Mouse (Mus musculus): ENCODE measurements around the gene Rundc3a. TPM values are rescaled to one million over a fixed set of nuclear protein-coding genes. Genes with fewer than 3 reads are reported as not detected.
"Not testable (repeated sequence)": the region's sequence is repeated elsewhere in the genome, so short reads cannot be mapped to it uniquely, and the experiment has no call there.

The Rundc3a gene
- polyA plus RNA-seq, 1 experiment from 2014 or later = 1.3 TPM

- H3K4me1 ChIP-seq (ENCODE audit: control insufficient read depth, insufficient read depth, low read length) = no peaks in the 10 kb centered on the region
- H3K27ac ChIP-seq (ENCODE audit: low read depth, low read length) = peak overlapping the region; percentile 84
- no peak overlapping the region for H3K4me2 ChIP-seq
Measured at GRCm38 (mm10) chr11:102363623-102364022, 29.6 kb upstream of the Rundc3a start.

GRCm38 (mm10) chr11:102364570-102365371 is 28.4 kb upstream of the Rundc3a start:
- Histone ChIP-seq H3K4me1 (ENCODE audit: control insufficient read depth, insufficient read depth, low read length) (no peaks in the 10 kb centered on the region), H3K36me3 (ENCODE audit: control insufficient read depth, insufficient read depth, low read length) (no peaks in the 10 kb centered on the region), H3K27me3 (ENCODE audit: control insufficient read depth, insufficient read depth, low read length) (peaks cover 12% of the 10 kb centered on the region), H3K4me2 (no peak overlapping the region), H3K9me3 (replicated peaks; ENCODE audit: control insufficient read depth, low read length) (no peaks in the 10 kb centered on the region), H3K27ac (ENCODE audit: low read depth, low read length) (peak overlapping the region; percentile 84), H3K4me3 (ENCODE audit: low read depth, low read length) (peak overlapping the region; percentile 38), H3K9ac (ENCODE audit: low read depth, low read length) (peak overlapping the region; percentile 70)
- peak; percentile 87 for ATAC-seq (replicated peaks; ENCODE audit: insufficient number of reproducible peaks, low FRiP score, low TSS enrichment)
- WGBS (ENCODE audit: insufficient replicate concordance) = 58% methylated on average over 14 of the region's 14 CpGs

More at GRCm38 (mm10) chr11:102363623-102364022, 29.6 kb upstream of the Rundc3a start:
- Histone ChIP-seq H3K27me3 (ENCODE audit: control insufficient read depth, insufficient read depth, low read length) (peaks cover 19% of the 10 kb centered on the region), H3K36me3 (ENCODE audit: control insufficient read depth, insufficient read depth, low read length) (no peaks in the 10 kb centered on the region), H3K9me3 (replicated peaks; ENCODE audit: control insufficient read depth, low read length) (no peaks in the 10 kb centered on the region), H3K9ac (ENCODE audit: low read depth, low read length) (peak overlapping the region; percentile 70), H3K4me3 (ENCODE audit: low read depth, low read length) (peak overlapping the region; percentile 38)
- WGBS (ENCODE audit: insufficient replicate concordance) = 12% methylated on average over 2 of the region's 2 CpGs
- ATAC-seq (replicated peaks; ENCODE audit: insufficient number of reproducible peaks, low FRiP score, low TSS enrichment) = peak; percentile 80

DNA sequence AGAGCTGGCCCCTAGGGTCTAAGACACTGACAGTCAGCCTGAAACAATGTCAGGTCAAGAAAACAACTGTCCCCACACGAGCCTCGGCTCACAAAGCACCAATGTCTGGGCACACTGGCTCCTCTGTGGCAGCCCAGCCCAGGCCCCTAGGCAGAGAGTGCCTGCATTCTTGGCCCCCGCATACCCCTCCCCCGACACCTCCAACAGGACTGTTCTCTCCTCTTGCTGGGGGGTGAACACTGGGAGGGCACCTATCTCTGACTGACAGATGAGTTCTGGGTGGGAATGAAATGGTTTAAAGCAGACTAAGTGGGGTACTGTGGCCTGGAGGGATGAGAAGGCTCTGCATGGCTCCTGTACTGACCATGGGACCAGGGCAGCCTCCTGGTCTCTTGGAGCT is 27.5 kb upstream of the Rundc3a start:
- Histone ChIP-seq H3K4me2 (peak overlapping the region; percentile 9; the same call in 1 of the 2 replicates), H3K27ac (ENCODE audit: low read depth, low read length) (peak overlapping the region; percentile 55), H3K4me1 (ENCODE audit: control insufficient read depth, insufficient read depth, low read length) (no peaks in the 10 kb centered on the region), H3K9me3 (replicated peaks; ENCODE audit: control insufficient read depth, low read length) (no peaks in the 10 kb centered on the region), H3K4me3 (ENCODE audit: low read depth, low read length) (no peak overlapping the region), H3K27me3 (ENCODE audit: control insufficient read depth, insufficient read depth, low read length) (peaks cover 9% of the 10 kb centered on the region), H3K9ac (ENCODE audit: low read depth, low read length) (peak overlapping the region; percentile 18; the same call in 1 of the 2 replicates), H3K36me3 (ENCODE audit: control insufficient read depth, insufficient read depth, low read length) (no peaks in the 10 kb centered on the region)
- no peak for ATAC-seq (replicated peaks; ENCODE audit: insufficient number of reproducible peaks, low FRiP score, low TSS enrichment)
- 30% methylated on average over 4 of the region's 4 CpGs for WGBS (ENCODE audit: insufficient replicate concordance)

DNA sequence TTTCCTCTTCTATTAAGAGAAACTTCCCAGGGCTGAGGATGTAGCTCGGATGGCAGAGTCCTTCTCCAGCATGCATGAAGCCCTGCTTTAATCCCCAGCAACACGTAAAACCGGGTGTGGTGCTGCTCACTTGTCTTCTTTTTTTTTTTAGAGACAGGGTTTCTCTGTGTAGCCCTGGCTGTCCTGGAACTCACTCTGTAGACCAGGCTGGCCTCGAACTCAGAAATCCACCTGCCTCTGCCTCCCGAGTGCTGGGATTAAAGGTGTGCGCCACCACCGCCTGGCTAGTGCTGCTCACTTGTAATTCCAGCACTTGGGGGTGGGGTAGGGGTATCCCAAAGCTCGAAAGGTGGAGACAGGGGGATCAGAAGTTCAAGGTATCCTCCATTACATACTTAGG is 27.1 kb upstream of the Rundc3a start, which contains the start of gene Slc4a1:
Gene Slc4a1 (minus strand): TSS at position 101 of the 400 bp plus-strand sequence.
- Histone ChIP-seq H3K27ac (ENCODE audit: low read depth, low read length) (peak within 1 kb of the TSS; percentile 55), H3K4me2 (peak within 1 kb of the TSS; percentile 9; the same call in 1 of the 2 replicates), H3K9ac (ENCODE audit: low read depth, low read length) (peak within 1 kb of the TSS; percentile 18; the same call in 1 of the 2 replicates)
- not testable (repeated sequence) for ATAC-seq (replicated peaks; ENCODE audit: insufficient number of reproducible peaks, low FRiP score, low TSS enrichment); H3K4me3 ChIP-seq (ENCODE audit: low read depth, low read length); H3K27me3 ChIP-seq (ENCODE audit: control insufficient read depth, insufficient read depth, low read length); H3K4me1 ChIP-seq (ENCODE audit: control insufficient read depth, insufficient read depth, low read length); H3K9me3 ChIP-seq (replicated peaks; ENCODE audit: control insufficient read depth, low read length); H3K36me3 ChIP-seq (ENCODE audit: control insufficient read depth, insufficient read depth, low read length)
- WGBS (ENCODE audit: insufficient replicate concordance) = 73% methylated on average over 8 of the region's 8 CpGs

GRCm38 (mm10) chr11:102367504-102368280 is 25.5 kb upstream of the Rundc3a start:
- Histone ChIP-seq H3K9me3 (replicated peaks; ENCODE audit: control insufficient read depth, low read length) (no peaks in the 10 kb centered on the region), H3K27me3 (ENCODE audit: control insufficient read depth, insufficient read depth, low read length) (peaks cover 5% of the 10 kb centered on the region; the same call in 1 of the 2 replicates), H3K4me1 (ENCODE audit: control insufficient read depth, insufficient read depth, low read length) (no peaks in the 10 kb centered on the region), H3K4me3 (ENCODE audit: low read depth, low read length) (no peak overlapping the region), H3K4me2 (no peak overlapping the region), H3K27ac (ENCODE audit: low read depth, low read length) (no peak overlapping the region), H3K9ac (ENCODE audit: low read depth, low read length) (no peak overlapping the region), H3K36me3 (ENCODE audit: control insufficient read depth, insufficient read depth, low read length) (no peaks in the 10 kb centered on the region)
- ATAC-seq (replicated peaks; ENCODE audit: insufficient number of reproducible peaks, low FRiP score, low TSS enrichment) = no peak
- WGBS (ENCODE audit: insufficient replicate concordance) = 65% methylated on average over 9 of the region's 9 CpGs

DNA sequence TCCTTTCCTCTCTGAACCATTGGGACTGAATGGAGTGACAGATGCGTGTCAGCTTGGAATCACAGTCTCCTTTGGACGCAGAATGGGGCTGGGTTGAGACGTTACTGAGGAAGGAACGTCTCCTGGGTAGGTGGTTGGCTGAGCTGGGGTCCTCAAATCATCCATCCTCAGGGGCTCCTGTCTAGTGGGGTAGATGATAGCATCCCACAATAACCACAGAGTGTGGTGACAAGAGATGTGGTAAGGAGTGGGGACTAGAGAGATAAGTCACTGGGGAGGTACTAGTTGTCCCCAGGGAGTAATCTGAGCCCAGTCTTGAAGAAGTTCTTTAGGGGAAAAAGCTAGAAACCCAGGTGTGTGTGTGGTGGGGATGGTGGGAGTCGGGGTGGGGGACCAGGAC is 24.9 kb upstream of the Rundc3a start:
- Histone ChIP-seq H3K27ac (ENCODE audit: low read depth, low read length) (no peak overlapping the region), H3K4me2 (no peak overlapping the region), H3K36me3 (ENCODE audit: control insufficient read depth, insufficient read depth, low read length) (no peaks in the 10 kb centered on the region), H3K4me1 (ENCODE audit: control insufficient read depth, insufficient read depth, low read length) (no peaks in the 10 kb centered on the region), H3K27me3 (ENCODE audit: control insufficient read depth, insufficient read depth, low read length) (peaks cover 5% of the 10 kb centered on the region; the same call in 1 of the 2 replicates), H3K9ac (ENCODE audit: low read depth, low read length) (no peak overlapping the region), H3K9me3 (replicated peaks; ENCODE audit: control insufficient read depth, low read length) (no peaks in the 10 kb centered on the region), H3K4me3 (ENCODE audit: low read depth, low read length) (no peak overlapping the region; the same call in 1 of the 2 replicates)
- ATAC-seq (replicated peaks; ENCODE audit: insufficient number of reproducible peaks, low FRiP score, low TSS enrichment) = no peak
- WGBS (ENCODE audit: insufficient replicate concordance) = 67% methylated on average over 5 of the region's 5 CpGs

DNA sequence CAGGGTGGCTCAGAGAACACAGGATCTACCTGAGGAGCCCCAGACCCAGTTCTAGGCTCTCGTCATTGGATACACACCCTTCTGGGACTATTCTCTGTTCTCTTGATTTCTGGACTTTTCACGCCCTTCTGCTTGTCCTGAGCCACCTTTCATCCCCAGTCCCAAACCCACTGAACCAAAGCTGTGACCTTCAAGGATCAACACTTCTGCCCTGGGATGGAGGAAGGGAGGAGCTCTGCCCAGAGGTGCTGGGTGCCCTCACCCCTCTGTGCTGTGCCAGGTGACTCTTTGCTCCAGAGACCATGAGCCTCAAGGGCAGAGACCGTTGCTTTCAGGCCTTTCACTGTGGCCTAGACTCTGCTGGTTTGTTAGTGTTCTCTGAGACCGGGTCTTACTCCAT is 23.9 kb upstream of the Rundc3a start:
- H3K4me1 ChIP-seq (ENCODE audit: control insufficient read depth, insufficient read depth, low read length) = no peaks in the 10 kb centered on the region
- H3K4me2 ChIP-seq = no peak overlapping the region
- 73% methylated on average over 4 of the region's 4 CpGs for WGBS (ENCODE audit: insufficient replicate concordance)
- no peak overlapping the region for H3K27ac ChIP-seq (ENCODE audit: low read depth, low read length)
- H3K36me3 ChIP-seq (ENCODE audit: control insufficient read depth, insufficient read depth, low read length) = no peaks in the 10 kb centered on the region
- 0 out of 2 replicates have a peak overlapping the region, but pooled peaks have one; percentile 34 for H3K9ac ChIP-seq (ENCODE audit: low read depth, low read length)
- no peak overlapping the region for H3K4me3 ChIP-seq (ENCODE audit: low read depth, low read length)
- no peak for ATAC-seq (replicated peaks; ENCODE audit: insufficient number of reproducible peaks, low FRiP score, low TSS enrichment)
- no peaks in the 10 kb centered on the region for H3K9me3 ChIP-seq (replicated peaks; ENCODE audit: control insufficient read depth, low read length)
- peaks cover 5% of the 10 kb centered on the region; the same call in 1 of the 2 replicates for H3K27me3 ChIP-seq (ENCODE audit: control insufficient read depth, insufficient read depth, low read length)

DNA sequence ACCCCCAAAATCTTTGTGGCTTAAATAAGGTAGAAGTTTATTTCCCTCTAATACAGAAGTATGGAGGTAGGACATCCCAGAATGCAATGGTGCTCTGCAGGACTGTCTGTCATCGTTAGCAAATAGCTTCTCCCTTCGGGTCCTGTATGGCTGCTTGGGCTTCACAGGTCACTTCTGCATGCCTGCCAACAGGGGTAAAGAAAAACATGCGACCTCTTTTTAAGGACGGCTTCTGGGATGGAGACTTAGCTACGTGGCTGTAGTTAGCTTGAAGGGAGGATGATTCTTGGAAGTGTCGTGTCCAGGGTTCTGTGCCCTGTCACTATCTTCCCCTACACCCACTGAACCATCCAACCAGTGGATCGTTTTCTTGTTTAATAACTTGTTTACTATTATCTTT is 22.9 kb upstream of the Rundc3a start:
- 36% methylated on average over 7 of the region's 7 CpGs for WGBS (ENCODE audit: insufficient replicate concordance)
- Histone ChIP-seq H3K9me3 (replicated peaks; ENCODE audit: control insufficient read depth, low read length) (no peaks in the 10 kb centered on the region), H3K27me3 (ENCODE audit: control insufficient read depth, insufficient read depth, low read length) (peaks cover 5% of the 10 kb centered on the region; the same call in 1 of the 2 replicates), H3K4me2 (no peak overlapping the region), H3K4me1 (ENCODE audit: control insufficient read depth, insufficient read depth, low read length) (peaks cover 5% of the 10 kb centered on the region), H3K9ac (ENCODE audit: low read depth, low read length) (0 out of 2 replicates have a peak overlapping the region, but pooled peaks have one; percentile 16), H3K36me3 (ENCODE audit: control insufficient read depth, insufficient read depth, low read length) (no peaks in the 10 kb centered on the region), H3K4me3 (ENCODE audit: low read depth, low read length) (no peak overlapping the region), H3K27ac (ENCODE audit: low read depth, low read length) (no peak overlapping the region)
- ATAC-seq (replicated peaks; ENCODE audit: insufficient number of reproducible peaks, low FRiP score, low TSS enrichment) = no peak

Data from heart, embryonic 11.5 days (tissue).